Mouse (Mus musculus): ENCODE results near the gene Ifnlr1.
"Not testable (repeated sequence)": the region's sequence is repeated elsewhere in the genome, so short reads cannot be mapped to it uniquely, and the experiment has no call there.

Ifnlr1 gene

GRCm38 (mm10) chr4:135685906-135686567 lies at the start of gene Ifnlr1:
TSS of gene Ifnlr1 (plus strand) at chr4:135686287.
- peak; percentile 69 for DNase-seq (ENCODE audit: low spot score)

GRCm38 (mm10) chr4:135641302-135642079 lies 44.6 kb upstream of the Ifnlr1 start:
- not testable (repeated sequence) for DNase-seq (ENCODE audit: low spot score)

GRCm38 (mm10) chr4:135645022-135645637 lies 41.0 kb upstream of the Ifnlr1 start:
- no peak for DNase-seq (ENCODE audit: low spot score)

GRCm38 (mm10) chr4:135652966-135653607 lies 33.0 kb upstream of the Ifnlr1 start:
- DNase-seq (ENCODE audit: low spot score) = peak; percentile 57

GRCm38 (mm10) chr4:135653956-135654355 lies 32.1 kb upstream of the Ifnlr1 start:
- no peak for DNase-seq (ENCODE audit: low spot score)

- DNase-seq (ENCODE audit: low spot score) = peak; percentile 51
Observed at GRCm38 (mm10) chr4:135655499-135655898, 30.6 kb upstream of the Ifnlr1 start.

- peak; percentile 28 for DNase-seq (ENCODE audit: low spot score)
Observed at GRCm38 (mm10) chr4:135656094-135656589, 29.9 kb upstream of the Ifnlr1 start.

- no peak for DNase-seq (ENCODE audit: low spot score)
Observed at GRCm38 (mm10) chr4:135658484-135658883, 27.6 kb upstream of the Ifnlr1 start.

GRCm38 (mm10) chr4:135658899-135659298 lies 27.2 kb upstream of the Ifnlr1 start:
- no peak for DNase-seq (ENCODE audit: low spot score)

- DNase-seq (ENCODE audit: low spot score) = no peak
Observed at GRCm38 (mm10) chr4:135661082-135661809, 24.8 kb upstream of the Ifnlr1 start.

GRCm38 (mm10) chr4:135661994-135662393 lies 24.1 kb upstream of the Ifnlr1 start:
- DNase-seq (ENCODE audit: low spot score) = no peak

GRCm38 (mm10) chr4:135664656-135665055 lies 21.4 kb upstream of the Ifnlr1 start:
- no peak for DNase-seq (ENCODE audit: low spot score)

GRCm38 (mm10) chr4:135666192-135666975 lies 19.7 kb upstream of the Ifnlr1 start:
- peak; percentile 70 for DNase-seq (ENCODE audit: low spot score)

- DNase-seq (ENCODE audit: low spot score) = peak; percentile 87
Observed at GRCm38 (mm10) chr4:135667266-135667844, 18.7 kb upstream of the Ifnlr1 start.

GRCm38 (mm10) chr4:135673507-135673906 lies 12.6 kb upstream of the Ifnlr1 start:
- DNase-seq (ENCODE audit: low spot score) = no peak

GRCm38 (mm10) chr4:135674993-135675392 lies 11.1 kb upstream of the Ifnlr1 start:
- no peak for DNase-seq (ENCODE audit: low spot score)

GRCm38 (mm10) chr4:135676476-135676875 lies 9.6 kb upstream of the Ifnlr1 start:
- DNase-seq (ENCODE audit: low spot score) = no peak

GRCm38 (mm10) chr4:135679316-135679715 lies 6.8 kb upstream of the Ifnlr1 start:
- DNase-seq (ENCODE audit: low spot score) = no peak

GRCm38 (mm10) chr4:135681789-135682188 lies 4.3 kb upstream of the Ifnlr1 start:
- DNase-seq (ENCODE audit: low spot score) = no peak

GRCm38 (mm10) chr4:135683553-135683952 lies 2.5 kb upstream of the Ifnlr1 start:
- peak; percentile 71 for DNase-seq (ENCODE audit: low spot score)
